Mouse (Mus musculus) bone marrow macrophage, adult 2 months (primary cell): ENCODE measurements at regions not wholly inside any gene's neighbourhood (a gene's known extent, or its start where the extent isn't known, plus 50 kb on each side); places are given as distances from the start of the nearest gene placed in this dataset.

Experiments
- H3K27ac ChIP-seq: 2 replicates; pipeline ENCODE4 v1.5.1; 2012; ENCODE audit warnings: low read depth, low read length; ENCODE audit not compliant: insufficient read depth
- H3K4me1 ChIP-seq: 2 replicates; pipeline ENCODE4 v1.6.1; 2012; ENCODE audit warnings: low read length; ENCODE audit not compliant: control insufficient read depth, insufficient read depth
- H3K4me3 ChIP-seq: 2 replicates; pipeline ENCODE4 v1.5.1; 2012; ENCODE audit warnings: mild to moderate bottlenecking, low read length, moderate library complexity; ENCODE audit not compliant: insufficient read depth
- CTCF ChIP-seq: IDR thresholded peaks from 2 replicates; pipeline ENCODE4 v1.5.1; 2012; ENCODE audit warnings: low read depth, mild to moderate bottlenecking, low read length, moderate library complexity
- POLR2A ChIP-seq: IDR thresholded peaks from 2 replicates; pipeline ENCODE4 v1.6.1; 2012; ENCODE audit warnings: mild to moderate bottlenecking, low read depth, low read length, borderline replicate concordance

- Histone ChIP-seq H3K27ac (no peak overlapping the region), H3K4me3 (no peak overlapping the region), H3K4me1 (no peaks in the 10 kb centered on the region)
- TF ChIP-seq POLR2A: no peak
- TF ChIP-seq CTCF: no peak
Measured at GRCm38 (mm10) chr3:58168522-58169185, 245.9 kb upstream of the Tsc22d2 start.

DNA sequence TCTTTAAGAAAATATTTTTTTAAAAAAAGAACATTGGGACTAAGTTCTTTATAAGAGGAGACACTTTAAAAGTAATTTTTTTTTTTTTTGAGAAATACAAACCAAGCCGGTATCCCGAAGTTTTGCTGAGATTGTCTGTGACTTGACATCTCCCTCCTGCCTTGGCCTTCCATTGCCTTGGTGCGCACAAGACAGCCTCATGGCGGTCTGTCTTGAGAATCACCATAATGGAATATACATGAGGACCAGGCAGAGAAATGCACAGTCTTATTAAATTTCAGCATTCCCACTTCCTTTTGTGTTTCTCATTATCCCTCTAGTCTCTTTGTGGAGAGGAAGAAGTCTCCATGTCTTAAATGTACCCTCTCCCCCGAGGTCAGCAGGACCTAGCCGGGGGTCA lies 244.7 kb upstream of the Tsc22d2 start:
- no peaks in the 10 kb centered on the region for H3K4me1 ChIP-seq
- TF ChIP-seq CTCF: no peak
- no peak for TF ChIP-seq POLR2A
- H3K27ac ChIP-seq: no peak overlapping the region
- H3K4me3 ChIP-seq: no peak overlapping the region

GRCm38 (mm10) chr3:58172096-58172495 lies 242.4 kb upstream of the Tsc22d2 start:
- no peak for TF ChIP-seq POLR2A
- no peak for TF ChIP-seq CTCF
- H3K27ac ChIP-seq: no peak overlapping the region
- H3K4me3 ChIP-seq: no peak overlapping the region
- no peaks in the 10 kb centered on the region for H3K4me1 ChIP-seq

DNA sequence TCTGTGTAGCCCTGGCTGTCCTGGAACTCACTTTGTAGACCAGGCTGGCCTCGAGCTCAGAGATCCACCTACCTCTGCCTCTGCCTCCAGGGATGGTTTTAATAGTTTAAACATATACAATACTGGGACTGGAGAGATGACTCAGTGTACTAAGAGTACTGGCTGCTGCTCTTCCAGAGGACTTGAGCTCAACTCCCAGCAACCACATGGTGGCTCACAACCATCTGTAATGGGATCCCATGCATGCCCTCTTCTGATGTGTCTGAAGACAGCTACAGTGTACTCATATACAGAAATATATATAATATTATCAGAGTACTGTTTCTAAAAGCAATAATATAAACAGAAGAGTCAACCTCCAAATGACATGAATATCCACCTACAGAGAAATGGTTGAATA lies 240.7 kb upstream of the Tsc22d2 start:
- H3K4me3 ChIP-seq: no peak overlapping the region
- H3K4me1 ChIP-seq: no peaks in the 10 kb centered on the region
- TF ChIP-seq CTCF: no peak
- TF ChIP-seq POLR2A: no peak
- no peak overlapping the region for H3K27ac ChIP-seq

GRCm38 (mm10) chr3:58181715-58182114 lies 232.8 kb upstream of the Tsc22d2 start:
- no peaks in the 10 kb centered on the region for H3K4me1 ChIP-seq
- no peak overlapping the region for H3K4me3 ChIP-seq
- no peak overlapping the region for H3K27ac ChIP-seq
- TF ChIP-seq CTCF (no peak), POLR2A (no peak)

GRCm38 (mm10) chr3:58182299-58182698 lies 232.2 kb upstream of the Tsc22d2 start:
- Histone ChIP-seq H3K27ac (no peak overlapping the region), H3K4me3 (no peak overlapping the region), H3K4me1 (no peaks in the 10 kb centered on the region)
- TF ChIP-seq CTCF: no peak
- TF ChIP-seq POLR2A: no peak

DNA sequence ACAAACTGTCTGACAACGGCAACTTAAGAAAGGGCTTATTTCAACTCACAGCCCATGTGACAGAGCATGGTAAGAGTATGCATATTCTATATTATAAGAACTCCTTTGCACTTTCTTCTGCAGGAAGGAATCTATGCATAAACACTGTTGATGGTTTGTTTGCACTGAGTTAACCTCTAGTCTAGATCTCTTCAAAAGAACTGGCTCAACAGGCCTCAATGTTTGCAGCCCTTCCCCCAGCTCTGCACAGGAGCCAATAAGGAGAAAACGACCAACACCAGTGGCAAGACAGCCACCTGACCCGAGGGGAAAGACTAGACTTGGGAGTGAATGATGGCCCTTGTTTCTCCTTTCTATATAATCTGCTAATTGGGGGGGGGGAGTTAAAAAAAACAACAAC lies 231.2 kb upstream of the Tsc22d2 start:
- no peak overlapping the region for H3K4me3 ChIP-seq
- H3K27ac ChIP-seq: no peak overlapping the region
- H3K4me1 ChIP-seq: no peaks in the 10 kb centered on the region
- TF ChIP-seq CTCF: no peak
- no peak for TF ChIP-seq POLR2A

GRCm38 (mm10) chr3:58200462-58200861 lies 214.1 kb upstream of the Tsc22d2 start:
- Histone ChIP-seq H3K4me1 (no peaks in the 10 kb centered on the region), H3K4me3 (no peak overlapping the region), H3K27ac (no peak overlapping the region)
- TF ChIP-seq POLR2A (no peak), CTCF (no peak)

DNA sequence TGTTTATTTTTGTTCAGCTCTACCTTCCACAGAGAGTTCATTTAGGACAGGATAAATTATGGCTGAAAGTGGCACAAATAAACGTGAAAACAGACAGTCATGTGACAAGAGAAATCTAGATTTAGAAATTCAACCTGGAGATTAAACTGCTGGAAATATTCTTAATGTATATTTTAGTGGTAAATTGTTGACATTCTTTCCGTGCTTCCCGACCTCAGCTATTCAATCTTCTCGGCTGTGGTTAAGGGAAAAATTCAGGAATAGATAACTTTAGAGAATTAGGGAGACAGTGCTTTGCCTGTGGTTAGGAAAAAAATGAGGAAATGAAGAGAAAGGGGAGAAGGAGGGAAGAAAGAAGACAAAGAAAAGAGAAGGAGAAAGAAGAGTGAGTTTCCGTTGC lies 211.7 kb upstream of the Tsc22d2 start:
- TF ChIP-seq POLR2A: no peak
- TF ChIP-seq CTCF: no peak
- Histone ChIP-seq H3K4me1 (no peaks in the 10 kb centered on the region), H3K27ac (no peak overlapping the region), H3K4me3 (no peak overlapping the region)

DNA sequence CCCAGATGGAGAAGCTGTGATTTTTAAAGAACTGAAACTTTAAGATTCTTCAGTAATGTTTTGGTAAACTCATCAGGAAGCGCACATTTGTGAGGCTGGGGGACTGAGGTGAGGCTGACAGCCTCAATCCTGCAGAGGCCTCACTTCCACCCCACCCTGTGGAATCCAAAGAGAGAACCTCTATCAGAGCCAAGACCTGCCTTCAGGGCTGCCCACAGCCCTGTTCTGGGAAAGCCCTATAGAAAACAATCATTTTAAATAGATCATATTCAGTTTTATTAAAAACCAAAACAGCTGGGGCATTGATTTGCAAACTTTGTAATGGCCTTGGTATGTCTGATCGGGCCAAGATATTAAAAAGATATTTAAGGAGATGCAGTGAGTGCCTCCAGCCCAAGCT lies 210.7 kb upstream of the Tsc22d2 start:
- Histone ChIP-seq H3K4me3 (no peak overlapping the region), H3K27ac (no peak overlapping the region), H3K4me1 (no peaks in the 10 kb centered on the region)
- TF ChIP-seq CTCF: no peak
- no peak for TF ChIP-seq POLR2A

GRCm38 (mm10) chr3:58205526-58205925 lies 209.0 kb upstream of the Tsc22d2 start:
- Histone ChIP-seq H3K4me1 (no peaks in the 10 kb centered on the region), H3K27ac (no peak overlapping the region), H3K4me3 (no peak overlapping the region)
- TF ChIP-seq POLR2A (no peak), CTCF (no peak)
